Mouse (Mus musculus) heart, embryonic 11.5 days (tissue): ENCODE data around the gene Arl16. TPM values are rescaled to one million over a fixed set of nuclear protein-coding genes. Genes with fewer than 3 reads are reported as not detected.
A peak's percentile ranks its signal among the peaks of the same experiment; 100 is the strongest.

Experiments used
- ATAC-seq: fragments of 200-750 bp; cut with Nextera tagmentation; replicated peaks from 2 replicates; pipeline ENCODE4 v1.8.0; 2017; ENCODE audit warnings: moderate library complexity; ENCODE audit not compliant: insufficient number of reproducible peaks, low FRiP score, low TSS enrichment
- H3K27ac ChIP-seq: fragments of 300-500 bp; sonication (generic); 2 replicates; pipeline ENCODE4 v1.5.1; 2014; ENCODE audit warnings: mild to moderate bottlenecking, low read depth, low read length
- H3K27me3 ChIP-seq: fragments of 300-500 bp; sonication (generic); 2 replicates; pipeline ENCODE4 v1.6.1; 2014; ENCODE audit warnings: mild to moderate bottlenecking, low read length, mixed read lengths; ENCODE audit not compliant: control insufficient read depth, insufficient read depth
- H3K36me3 ChIP-seq: fragments of 300-500 bp; sonication (generic); 2 replicates; pipeline ENCODE4 v1.6.1; 2014; ENCODE audit warnings: mild to moderate bottlenecking, low read length, moderate library complexity, mixed read lengths; ENCODE audit not compliant: control insufficient read depth, insufficient read depth
- H3K4me1 ChIP-seq: fragments of 300-500 bp; sonication (generic); 2 replicates; pipeline ENCODE4 v1.6.1; 2014; ENCODE audit warnings: low read length; ENCODE audit not compliant: control insufficient read depth, insufficient read depth
- H3K4me2 ChIP-seq: fragments of 300-500 bp; sonication (generic); 2 replicates; pipeline ENCODE4 v1.6.1; 2014; ENCODE audit warnings: mild to moderate bottlenecking, moderate library complexity
- H3K4me3 ChIP-seq: fragments of 300-500 bp; sonication (generic); 2 replicates; pipeline ENCODE4 v1.5.1; 2014; ENCODE audit warnings: low read depth, low read length
- H3K9ac ChIP-seq: fragments of 300-500 bp; sonication (generic); 2 replicates; pipeline ENCODE4 v1.6.1; 2014; ENCODE audit warnings: mild to moderate bottlenecking, low read depth, low read length, moderate library complexity
- H3K9me3 ChIP-seq: fragments of 300-500 bp; sonication (generic); replicated peaks from 2 replicates; pipeline ENCODE4 v1.6.1; 2016; ENCODE audit warnings: low read length; ENCODE audit not compliant: control insufficient read depth
- WGBS: fragments of 180-500 bp; shearing (Covaris S2); extraction: QIAGEN DNeasy Blood & Tissue Kit; methylation state at CpG from one replicate; pipeline ENCODE4 v1.1.7; 2014; ENCODE audit not compliant: insufficient replicate concordance; 5-methylcytosine and 5-hydroxymethylcytosine counted together
- polyA plus RNA-seq: library from polyadenylated mRNA; unstranded; fragments of >200 nt; fragmentation: Nextera tagmentation; extraction: Ambion mirVana; gene quantifications from 2 replicates; pipeline ENCODE4 v1.2.1, GENCODE M21; 2014

Gene Arl16
- polyA plus RNA-seq, 1 experiment from 2014 or later, result 43.6 TPM

DNA sequence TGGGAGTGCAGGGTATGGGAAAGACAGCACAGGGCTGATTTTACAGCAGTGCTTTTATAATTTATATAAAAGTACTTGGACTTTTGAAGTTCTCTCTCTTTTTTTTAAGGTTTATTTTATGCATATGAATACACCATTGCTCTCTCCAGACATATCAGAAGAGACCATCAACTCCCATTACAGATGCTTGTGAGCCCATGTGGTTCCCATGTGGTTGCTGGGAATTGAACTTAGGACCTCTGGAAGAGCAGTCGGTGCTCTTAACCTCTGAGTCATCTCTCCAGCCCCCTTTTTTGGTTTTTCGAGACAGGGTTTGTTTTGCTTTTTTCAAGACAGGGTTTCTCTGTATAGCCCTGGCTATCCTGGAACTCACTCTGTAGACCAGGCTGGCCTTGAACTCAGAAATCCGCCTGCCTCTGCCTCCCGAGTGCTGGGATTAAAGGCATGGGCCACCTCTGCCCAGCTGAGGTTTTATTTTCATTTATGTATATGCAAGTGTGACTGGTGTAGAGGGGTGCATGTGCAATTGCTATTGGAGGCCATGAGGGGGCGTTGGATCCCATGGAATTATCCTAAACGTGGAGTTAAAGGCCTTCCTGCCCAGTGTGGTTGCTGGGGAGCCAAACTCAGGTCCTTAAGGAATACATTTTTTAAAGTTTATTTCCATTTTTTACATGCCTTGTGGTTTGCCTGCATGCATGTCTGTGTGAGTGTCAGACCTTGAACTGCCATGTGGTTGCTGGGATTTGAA, 8.4 kb downstream of the Arl16 start:
- H3K4me1 ChIP-seq, result peaks cover 13% of the 10 kb centered on the region
- H3K27ac ChIP-seq, result no peak overlapping the region
- no peak for ATAC-seq
- no peaks in the 10 kb centered on the region for H3K27me3 ChIP-seq
- H3K36me3 ChIP-seq, result peaks cover 15% of the 10 kb centered on the region
- H3K9me3 ChIP-seq, result no peaks in the 10 kb centered on the region
- peak overlapping the region; percentile 93 for H3K4me2 ChIP-seq
- 60% methylated on average over 6 of the region's 6 CpGs for WGBS
- peak overlapping the region; percentile 72 for H3K4me3 ChIP-seq
- peak overlapping the region; percentile 92 for H3K9ac ChIP-seq

DNA sequence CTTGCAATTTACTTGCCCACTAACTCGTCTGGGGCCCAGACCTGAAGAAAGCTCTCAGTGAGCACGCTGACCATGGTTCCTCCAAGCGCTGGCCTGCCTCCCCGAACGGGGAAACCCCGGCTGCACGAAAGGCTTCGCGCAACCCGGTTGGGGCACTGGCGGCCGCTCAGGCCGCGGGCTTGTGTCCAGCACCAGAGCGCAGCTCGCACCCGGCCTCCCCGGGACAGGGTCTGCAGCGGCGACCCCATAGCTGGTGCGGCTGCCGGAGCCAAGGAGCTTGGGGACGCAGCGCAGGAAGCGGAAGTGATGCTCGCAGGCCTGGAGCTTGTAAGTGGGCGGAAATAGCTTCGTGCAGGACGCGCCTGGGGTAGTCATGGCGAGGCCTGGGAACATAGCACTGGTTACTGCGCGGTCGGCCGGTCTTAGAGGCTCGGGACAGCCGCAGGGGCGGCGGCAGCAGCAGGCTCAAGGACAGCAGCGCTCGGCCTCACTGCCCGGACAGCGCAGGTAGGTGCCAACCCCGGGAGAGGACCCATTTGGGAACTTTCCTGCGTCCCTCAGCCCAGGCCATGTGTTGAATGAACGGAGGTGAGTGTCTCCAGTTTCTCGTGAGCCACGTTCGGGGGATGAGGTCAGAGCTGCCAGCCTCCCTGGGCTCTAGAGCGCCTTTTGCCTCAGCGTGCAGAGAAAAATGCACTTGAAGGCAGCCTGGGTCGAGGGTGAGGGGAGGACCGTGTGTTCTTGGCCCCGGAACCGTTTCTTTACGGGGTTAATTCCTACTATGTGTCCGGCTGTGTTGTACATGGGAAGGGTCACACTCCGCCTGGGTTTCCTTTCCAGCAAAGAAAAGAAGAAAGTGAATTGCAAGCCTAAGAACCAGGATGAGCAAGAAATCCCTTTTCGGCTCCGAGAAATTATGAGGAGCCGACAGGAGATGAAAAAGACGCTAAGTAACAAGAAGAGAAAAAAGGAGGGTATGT, 9.3 kb downstream of the Arl16 start, which contains the start of the genes Oxld1 and Ccdc137:
Oxld1 (minus strand) TSS at position 297 of the 980 bp plus-strand sequence.
Ccdc137 (plus strand) TSS at position 344 of the 980 bp plus-strand sequence.
- WGBS, result 5% methylated on average over 62 of the region's 62 CpGs
- Histone ChIP-seq H3K36me3 (peaks cover 15% of the 10 kb centered on the region), H3K9me3 (no peaks in the 10 kb centered on the region), H3K27me3 (no peaks in the 10 kb centered on the region), H3K9ac (peak within 1 kb of the TSS; percentile 92), H3K4me2 (peak within 1 kb of the TSS; percentile 93), H3K27ac (peak within 1 kb of the TSS; percentile 90), H3K4me3 (peak within 1 kb of the TSS; percentile 72), H3K4me1 (peaks cover 13% of the 10 kb centered on the region)
- peak; percentile 82 for ATAC-seq

DNA sequence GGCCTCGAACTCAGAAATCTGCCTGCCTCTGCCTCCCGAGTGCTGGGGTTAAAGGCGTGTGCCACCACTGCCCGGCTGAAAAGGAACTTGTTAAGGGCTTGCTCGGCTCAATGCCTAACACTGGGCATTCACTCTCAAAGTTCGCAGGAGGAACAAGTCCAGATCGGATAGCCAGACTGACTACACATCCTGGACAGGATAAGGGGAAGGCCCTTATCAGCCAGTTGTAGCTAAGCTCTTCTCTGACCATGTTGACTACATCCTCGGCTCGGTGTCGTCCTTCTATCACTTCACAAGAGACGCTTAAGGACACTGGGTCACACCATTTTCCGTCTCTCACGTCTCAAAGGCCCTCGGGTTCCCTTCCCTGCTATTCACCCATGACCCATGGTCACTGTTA, 10.0 kb downstream of the Arl16 start:
- Histone ChIP-seq H3K4me2 (peak overlapping the region; percentile 93), H3K4me1 (peaks cover 13% of the 10 kb centered on the region), H3K9ac (peak overlapping the region; percentile 92), H3K27ac (peak overlapping the region; percentile 90), H3K9me3 (no peaks in the 10 kb centered on the region), H3K27me3 (no peaks in the 10 kb centered on the region), H3K4me3 (peak overlapping the region; percentile 72), H3K36me3 (peaks cover 12% of the 10 kb centered on the region; the same call in 1 of the 2 replicates)
- ATAC-seq, result no peak
- 20% methylated on average over 14 of the region's 14 CpGs for WGBS

DNA sequence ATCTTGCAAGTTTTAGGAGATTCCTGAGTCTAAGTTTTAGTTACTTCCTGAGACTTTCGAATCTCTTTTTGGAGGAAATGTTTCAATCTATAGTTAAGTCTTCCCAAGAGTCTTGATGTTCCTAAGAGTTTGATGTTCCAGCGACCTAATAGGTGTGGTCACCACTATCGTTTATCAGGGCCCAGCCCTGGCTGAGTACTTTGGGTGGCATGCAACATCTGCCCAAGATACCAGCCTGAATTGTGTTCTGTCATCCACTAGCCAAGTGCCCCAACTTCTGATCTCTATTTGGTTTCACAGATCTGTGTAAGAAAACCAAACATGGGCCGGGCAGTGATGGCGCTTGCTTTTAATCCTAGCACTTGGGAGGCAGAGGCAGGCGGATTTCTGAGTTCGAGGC, 12.0 kb downstream of the Arl16 start:
- Histone ChIP-seq H3K9ac (no peak overlapping the region), H3K27ac (no peak overlapping the region), H3K4me2 (no peak overlapping the region), H3K36me3 (no peaks in the 10 kb centered on the region), H3K9me3 (no peaks in the 10 kb centered on the region), H3K4me1 (peaks cover 13% of the 10 kb centered on the region), H3K27me3 (no peaks in the 10 kb centered on the region), H3K4me3 (no peak overlapping the region)
- no peak for ATAC-seq
- WGBS, result 92% methylated on average over 7 of the region's 7 CpGs

DNA sequence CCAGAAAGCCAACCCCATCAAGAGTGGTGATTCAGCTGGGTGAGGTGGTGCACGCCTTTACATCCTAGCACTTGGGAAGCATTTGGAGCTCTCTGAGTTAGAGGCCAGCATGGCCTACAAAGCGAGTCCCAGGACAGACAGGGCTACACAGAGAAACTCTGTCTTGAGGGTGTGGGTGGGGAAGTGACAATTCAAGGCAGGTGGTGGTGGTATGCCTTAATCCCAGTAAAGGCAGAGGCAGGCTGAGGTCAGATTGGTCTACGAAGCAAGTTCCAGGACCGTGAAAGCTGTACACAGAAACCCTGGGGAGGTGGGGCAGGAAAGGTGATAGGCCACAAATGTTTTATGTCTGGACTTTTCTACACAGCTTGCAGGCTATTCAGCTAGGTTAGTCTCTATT, 12.4 kb downstream of the Arl16 start:
- WGBS, result 92% methylated on average over 4 of the region's 4 CpGs

DNA sequence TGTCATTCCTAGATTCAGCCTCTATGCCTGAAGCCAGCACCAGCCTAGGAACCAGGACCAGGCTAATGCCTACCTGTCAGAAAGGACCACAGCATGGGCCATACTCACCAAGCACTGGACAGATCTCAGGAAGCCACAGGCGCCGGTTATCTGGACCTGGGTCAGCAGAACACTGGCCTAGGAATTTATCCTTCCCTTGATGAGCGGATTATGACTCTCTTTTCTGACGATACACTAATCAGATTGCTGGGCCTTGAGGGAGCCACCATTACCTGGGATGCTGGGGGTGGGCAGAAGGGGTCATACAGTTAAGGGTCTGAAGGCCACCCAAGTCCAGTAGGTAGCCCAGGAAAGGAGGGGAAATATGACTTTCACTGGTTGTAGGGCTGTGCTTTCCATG, 14.1 kb downstream of the Arl16 start, which contains the start of gene Pde6g:
Pde6g (minus strand) TSS at position 195 of the 400 bp plus-strand sequence.
- no peak within 1 kb of the TSS for H3K4me2 ChIP-seq
- no peaks in the 10 kb centered on the region for H3K36me3 ChIP-seq
- no peak within 1 kb of the TSS for H3K4me3 ChIP-seq
- no peaks in the 10 kb centered on the region for H3K27me3 ChIP-seq
- H3K4me1 ChIP-seq, result peaks cover 7% of the 10 kb centered on the region
- no peak for ATAC-seq
- WGBS, result 73% methylated on average over 4 of the region's 4 CpGs
- peak within 1 kb of the TSS; percentile 7; the same call in 1 of the 2 replicates for H3K9ac ChIP-seq
- no peak within 1 kb of the TSS for H3K27ac ChIP-seq
- no peaks in the 10 kb centered on the region for H3K9me3 ChIP-seq

More for the DNA sequence above, 12.4 kb downstream of the Arl16 start:
- Histone ChIP-seq H3K9me3 (no peaks in the 10 kb centered on the region), H3K27ac (no peak overlapping the region), H3K9ac (no peak overlapping the region), H3K27me3 (no peaks in the 10 kb centered on the region), H3K4me2 (no peak overlapping the region), H3K4me3 (no peak overlapping the region), H3K36me3 (no peaks in the 10 kb centered on the region), H3K4me1 (peaks cover 13% of the 10 kb centered on the region)
- no peak for ATAC-seq

DNA sequence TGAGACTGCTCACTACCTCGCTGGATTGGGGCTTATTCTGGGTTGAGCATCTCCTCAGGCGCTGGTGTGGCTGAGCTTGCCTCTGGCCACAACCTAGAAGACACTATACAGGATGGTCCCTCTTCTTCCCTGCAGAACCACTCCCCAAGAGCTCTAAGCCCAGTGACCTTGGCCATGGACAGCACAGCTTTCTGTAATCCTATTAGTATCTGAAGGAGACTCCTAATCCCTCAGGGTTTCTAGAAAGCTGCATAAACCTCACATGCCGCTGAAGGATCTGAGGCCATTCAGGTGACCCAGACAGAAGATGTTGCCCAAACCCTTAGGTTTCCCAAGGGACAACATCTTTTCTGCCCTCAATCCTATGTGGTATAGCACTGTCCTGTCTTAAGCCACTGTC, 15.2 kb downstream of the Arl16 start:
- WGBS, result 65% methylated on average over 3 of the region's 3 CpGs
- Histone ChIP-seq H3K4me3 (no peak overlapping the region), H3K9ac (0 out of 2 replicates have a peak overlapping the region, but pooled peaks have one; percentile 7), H3K4me1 (peaks cover 7% of the 10 kb centered on the region), H3K36me3 (no peaks in the 10 kb centered on the region), H3K27ac (no peak overlapping the region), H3K27me3 (no peaks in the 10 kb centered on the region), H3K9me3 (no peaks in the 10 kb centered on the region), H3K4me2 (no peak overlapping the region)
- no peak for ATAC-seq

DNA sequence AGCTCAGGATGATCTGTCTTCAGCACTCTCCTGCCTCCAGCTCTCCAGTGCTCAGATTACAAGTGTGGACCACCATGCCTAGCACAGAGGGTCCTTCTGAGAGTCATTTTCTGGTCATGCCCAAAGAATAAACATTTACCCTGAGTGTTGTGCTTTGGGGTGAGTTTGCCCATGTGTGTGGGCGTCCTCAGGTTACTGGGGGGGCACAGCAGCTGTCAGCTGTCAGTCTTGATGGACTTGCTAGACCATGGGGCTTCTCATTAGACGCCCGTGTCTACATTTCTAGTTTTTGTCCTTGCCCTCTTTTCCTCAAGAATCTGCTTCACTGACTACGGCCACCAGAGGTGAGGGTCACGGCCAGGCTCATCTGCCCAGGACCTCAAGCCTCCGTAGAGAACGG, 20.2 kb downstream of the Arl16 start:
- 81% methylated on average over 7 of the region's 7 CpGs for WGBS
- no peaks in the 10 kb centered on the region for H3K9me3 ChIP-seq
- H3K4me3 ChIP-seq, result no peak overlapping the region
- no peak for ATAC-seq
- no peak overlapping the region for H3K9ac ChIP-seq
- no peaks in the 10 kb centered on the region for H3K27me3 ChIP-seq
- H3K36me3 ChIP-seq, result no peaks in the 10 kb centered on the region
- H3K4me1 ChIP-seq, result peaks cover 4% of the 10 kb centered on the region; the same call in 1 of the 2 replicates
- no peak overlapping the region for H3K27ac ChIP-seq
- H3K4me2 ChIP-seq, result no peak overlapping the region
